Comparison of ENCODE assay signal across 32 mouse cellular contexts in genomic region chr10:25416696-25417095, GRCm38 (mm10).
"Had no signal": no experiment of that assay in that cellular context is flagged by ENCODE, and none has a peak within 500 bp of the region (broad histone marks: within the 10 kb centered on the region; RNA-seq: fewer than 3 reads in every experiment).

No protein-coding gene starts in this region.

- H3K4me2 ChIP-seq: limb, embryonic 12.5 days; limb, embryonic 13.5 days; limb, embryonic 15.5 days; liver, embryonic 11.5 days; liver, embryonic 12.5 days; liver, embryonic 13.5 days; liver, embryonic 15.5 days; lung, embryonic 14.5 days; lung, embryonic 15.5 days; midbrain, embryonic 11.5 days; midbrain, embryonic 12.5 days; midbrain, embryonic 13.5 days; midbrain, embryonic 15.5 days; neural tube, embryonic 12.5 days had no signal

- H3K9ac ChIP-seq: limb, embryonic 12.5 days; limb, embryonic 13.5 days; limb, embryonic 15.5 days; liver, embryonic 12.5 days; liver, embryonic 13.5 days; liver, embryonic 14.5 days; liver, embryonic 15.5 days; liver, postnatal 0 days; lung, embryonic 14.5 days; lung, embryonic 15.5 days; midbrain, embryonic 12.5 days; midbrain, embryonic 13.5 days; midbrain, embryonic 15.5 days; neural tube, embryonic 12.5 days had no signal

- H3K9me3 ChIP-seq: limb, embryonic 10.5 days; limb, embryonic 12.5 days; limb, embryonic 13.5 days; limb, embryonic 15.5 days; liver, embryonic 12.5 days; liver, embryonic 13.5 days; liver, embryonic 15.5 days; lung, embryonic 15.5 days; megakaryocyte, embryonic 14.5 days; midbrain, embryonic 10.5 days; midbrain, embryonic 12.5 days; midbrain, embryonic 13.5 days; midbrain, embryonic 15.5 days; neural tube, embryonic 12.5 days had no signal

- ATAC-seq: liver, embryonic 12.5 days; liver, postnatal 0 days; lung, postnatal 0 days; midbrain, embryonic 13.5 days; midbrain, embryonic 15.5 days; midbrain, embryonic 16.5 days had no signal

- H3K36me3 ChIP-seq: limb, embryonic 15.5 days; liver, embryonic 12.5 days; liver, embryonic 13.5 days; liver, embryonic 15.5 days; lung, embryonic 15.5 days; midbrain, embryonic 12.5 days; midbrain, embryonic 13.5 days; midbrain, embryonic 15.5 days; neural tube, embryonic 12.5 days had no signal

- H3K27me3 ChIP-seq: limb, embryonic 12.5 days; limb, embryonic 13.5 days; limb, embryonic 15.5 days; liver, embryonic 12.5 days; liver, embryonic 13.5 days; liver, embryonic 15.5 days; lung, embryonic 15.5 days; megakaryocyte, embryonic 14.5 days; midbrain, embryonic 12.5 days; midbrain, embryonic 13.5 days; midbrain, embryonic 15.5 days; neural tube, embryonic 12.5 days had no signal

- H3K4me1 ChIP-seq: midbrain, embryonic 10.5 days; midbrain, embryonic 12.5 days; midbrain, embryonic 13.5 days; midbrain, embryonic 15.5 days; neural tube, embryonic 12.5 days had no signal

- H3K4me3 ChIP-seq: limb, embryonic 10.5 days; limb, embryonic 12.5 days; limb, embryonic 13.5 days; limb, embryonic 15.5 days; liver, embryonic 12.5 days; liver, embryonic 13.5 days; liver, embryonic 15.5 days; lung, embryonic 15.5 days; megakaryocyte, embryonic 14.5 days; midbrain, embryonic 10.5 days; midbrain, embryonic 12.5 days; midbrain, embryonic 13.5 days; midbrain, embryonic 15.5 days; myocyte; neural tube, embryonic 12.5 days had no signal

- DNase-seq: left cerebral cortex, postnatal 4 days; liver; liver, embryonic 13.5 days; liver, postnatal 0 days; lung, adult 18-20 months; lung, adult 2 months; lung, embryonic 14.5 days; lung, postnatal 10 days; lung, postnatal 14 days; lung, postnatal 36 days; lung, postnatal 4 days; midbrain, embryonic 14.5 days had no signal

- H3K27ac ChIP-seq: limb, embryonic 10.5 days; limb, embryonic 12.5 days; limb, embryonic 13.5 days; limb, embryonic 15.5 days; liver, embryonic 12.5 days; liver, embryonic 13.5 days; liver, embryonic 14.5 days; liver, embryonic 15.5 days; lung, embryonic 15.5 days; macrophage; midbrain, embryonic 10.5 days; midbrain, embryonic 12.5 days; midbrain, embryonic 13.5 days; midbrain, embryonic 15.5 days; neural tube, embryonic 12.5 days had no signal
